Mouse (Mus musculus) T-cell, adult 2 months (primary cell): ENCODE results near the gene Trp53i13.

Experiments used
- DNase-seq: peaks from one replicate; pipeline ENCODE4 v3.0.0; 2022; ENCODE audit warnings: low spot score

Trp53i13 gene

DNA sequence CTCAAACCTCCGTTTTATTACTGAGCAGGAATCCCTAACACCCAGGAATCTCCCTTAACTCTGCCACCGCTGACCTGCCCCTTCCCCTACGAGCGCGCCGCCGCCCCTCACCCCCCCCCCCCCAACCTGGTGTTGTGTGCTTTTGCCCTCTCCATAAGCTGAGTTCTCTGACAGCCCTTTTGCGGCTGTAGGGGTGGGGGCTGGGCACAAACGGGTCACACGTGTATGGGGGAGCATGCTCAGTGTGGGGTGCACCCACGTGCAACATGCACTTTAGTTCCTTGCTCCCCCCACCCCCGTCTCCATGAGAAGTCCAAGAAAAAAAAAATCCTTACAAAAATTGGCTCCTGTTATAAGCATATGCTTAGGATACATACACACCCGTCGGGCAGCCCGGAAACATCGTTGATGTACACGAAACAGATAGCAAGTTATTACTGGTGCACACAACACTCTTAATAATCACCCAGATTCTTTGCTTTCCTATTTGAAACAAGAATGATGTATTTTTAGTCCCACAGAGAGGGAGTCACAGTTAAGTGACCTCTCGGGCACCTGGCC lies 23.4 kb downstream of the Trp53i13 start:
- DNase-seq: peak; percentile 20

DNA sequence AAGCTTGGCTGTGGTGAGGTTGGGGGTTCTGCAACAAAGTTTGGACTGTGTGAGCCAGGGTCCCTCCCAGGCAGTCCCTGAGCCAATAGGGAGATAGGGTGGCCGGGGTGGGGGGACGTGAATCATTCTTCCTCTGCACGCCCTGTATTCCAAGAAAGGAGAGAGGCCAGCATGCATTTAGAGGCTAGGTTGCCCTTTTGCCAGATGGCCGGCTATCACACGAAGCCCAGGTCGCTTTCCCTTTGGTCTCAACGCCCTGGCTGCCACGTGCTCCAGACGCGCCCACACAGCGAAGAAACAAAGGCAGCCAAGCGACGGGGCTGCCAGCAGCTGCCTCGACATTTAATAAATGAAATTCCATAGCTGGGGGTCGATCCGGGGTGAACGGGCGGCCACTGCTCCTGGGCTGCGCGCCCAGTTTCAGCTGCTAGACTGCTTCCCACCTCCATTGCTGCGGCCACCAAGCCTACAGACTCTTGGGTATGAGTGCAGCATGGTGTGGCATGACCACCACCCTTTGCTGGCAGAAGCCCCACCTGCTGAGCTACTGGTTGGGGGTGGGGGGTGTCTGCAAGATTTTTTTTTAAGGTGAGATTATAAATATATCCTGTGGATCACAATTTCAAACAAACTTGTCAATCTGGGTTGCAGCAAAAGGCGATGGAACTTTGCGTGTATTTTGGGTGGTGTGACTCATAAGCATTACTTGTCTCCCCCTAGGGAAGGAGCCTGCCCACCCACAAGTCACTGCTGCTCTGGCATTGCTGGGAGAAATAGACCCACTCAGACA lies 24.1 kb downstream of the Trp53i13 start:
- no peak for DNase-seq

DNA sequence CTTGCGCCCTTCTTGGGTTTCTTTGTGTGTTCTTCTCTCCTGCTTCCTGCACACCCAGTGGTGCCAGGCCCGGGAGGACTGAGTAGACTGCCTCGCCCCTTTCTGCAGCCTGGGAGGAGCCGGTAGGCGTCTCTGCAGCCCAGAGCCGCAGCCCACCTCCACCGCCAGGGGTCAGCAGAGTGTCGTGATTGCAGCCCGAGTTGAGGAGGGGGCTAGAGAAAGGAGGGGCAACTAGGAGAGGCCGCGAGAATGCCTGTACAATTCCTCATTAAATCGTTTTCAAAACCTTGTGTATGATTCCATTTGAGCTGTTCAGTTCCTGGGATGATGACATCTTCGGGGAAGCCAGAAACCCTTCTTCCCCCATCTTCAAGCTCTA lies 24.7 kb downstream of the Trp53i13 start:
- DNase-seq: peak; percentile 87

DNA sequence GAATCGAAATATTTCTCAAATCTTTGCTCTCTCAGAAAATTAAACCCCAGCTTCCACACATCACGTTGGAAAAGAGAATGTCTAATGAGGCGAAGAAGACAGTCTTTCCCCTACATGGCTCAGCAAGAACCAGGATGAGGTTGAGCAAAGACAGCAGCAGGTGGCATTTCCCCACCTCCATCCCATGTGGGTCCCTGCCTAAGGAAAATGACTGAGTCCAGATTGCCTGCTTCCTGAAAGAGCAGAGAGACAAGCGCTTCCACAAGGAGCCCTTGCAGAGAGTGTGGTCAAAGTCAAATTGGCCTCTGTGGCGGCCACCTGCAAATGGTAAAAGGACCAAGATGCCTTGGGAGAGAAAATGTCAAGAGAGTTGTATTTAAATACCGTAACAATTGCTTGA lies 25.3 kb downstream of the Trp53i13 start:
- no peak for DNase-seq

DNA sequence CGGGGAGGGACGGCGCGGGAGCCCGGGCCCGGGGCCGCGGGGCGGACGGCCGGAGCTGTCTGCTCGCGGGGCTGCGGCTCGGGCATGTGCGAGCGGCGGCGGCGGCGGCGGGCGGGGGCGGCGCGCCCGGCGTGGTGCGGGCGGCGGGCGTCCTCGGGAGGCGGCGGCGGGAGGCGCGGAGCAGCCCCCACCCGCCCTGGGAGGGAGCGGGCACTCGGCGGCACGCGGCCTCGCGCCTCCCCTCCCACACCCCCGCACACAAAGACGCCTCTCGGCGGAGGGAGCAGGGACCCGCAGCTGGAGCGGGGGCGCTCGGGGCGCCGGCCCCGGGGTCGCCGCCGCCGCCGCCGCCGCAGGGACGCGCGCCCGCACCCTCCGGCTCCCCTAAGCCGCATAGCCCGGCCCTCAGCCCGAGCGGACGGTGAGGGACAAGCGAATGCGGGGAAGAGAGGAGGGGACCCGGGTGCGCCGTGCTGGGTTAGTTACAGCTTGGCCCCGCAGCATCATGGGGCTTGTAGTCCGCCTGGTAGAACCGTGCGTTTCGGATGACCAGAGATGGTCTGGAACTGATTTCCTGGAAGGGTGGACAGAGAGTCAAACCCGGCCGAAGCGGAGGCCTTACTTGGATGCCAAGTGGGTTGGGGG lies 26.1 kb downstream of the Trp53i13 start, which contains the start of gene Ankrd13b:
Ankrd13b (minus strand) TSS at position 88 of the 645 bp plus-strand sequence.
- DNase-seq: peak; percentile 31

DNA sequence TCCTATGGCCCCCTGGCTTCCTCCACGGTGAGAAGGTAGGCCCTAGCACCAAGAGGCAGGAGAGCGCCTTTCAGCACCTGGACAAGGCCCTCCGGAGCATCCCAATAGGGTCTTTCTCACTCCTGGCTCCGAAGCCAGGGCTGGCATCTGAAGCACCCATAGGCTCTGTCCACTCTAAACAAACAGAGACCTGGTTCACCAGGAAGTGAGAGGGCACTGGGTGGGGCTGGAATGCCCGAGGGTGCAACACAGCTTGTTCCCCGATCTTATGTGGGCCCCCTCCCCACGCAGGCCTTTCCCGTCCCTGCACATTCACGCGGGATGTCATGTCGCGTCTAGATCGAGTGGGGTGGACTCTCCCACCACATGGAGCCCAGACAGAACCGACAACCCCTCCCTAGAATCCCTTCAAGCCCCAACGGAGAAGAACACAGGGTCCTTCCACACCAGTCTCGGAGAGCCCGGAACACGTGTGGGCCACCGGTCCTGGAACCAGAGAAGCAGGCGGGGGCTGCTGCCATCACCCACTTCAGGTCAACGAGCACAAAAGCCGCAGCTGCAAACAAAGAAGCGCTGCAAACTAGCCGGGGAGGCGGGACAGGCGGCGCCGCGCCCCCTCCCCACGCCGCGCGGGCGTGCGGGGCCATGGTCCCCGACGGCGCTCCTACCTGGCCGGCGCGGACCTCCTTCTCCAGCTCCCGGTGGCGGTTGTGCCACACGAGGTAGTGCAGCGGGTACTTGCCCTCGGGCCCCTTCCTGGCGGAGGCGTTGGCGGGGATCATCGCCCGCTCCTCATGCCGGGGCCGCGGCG lies 26.8 kb downstream of the Trp53i13 start:
- no peak for DNase-seq

DNA sequence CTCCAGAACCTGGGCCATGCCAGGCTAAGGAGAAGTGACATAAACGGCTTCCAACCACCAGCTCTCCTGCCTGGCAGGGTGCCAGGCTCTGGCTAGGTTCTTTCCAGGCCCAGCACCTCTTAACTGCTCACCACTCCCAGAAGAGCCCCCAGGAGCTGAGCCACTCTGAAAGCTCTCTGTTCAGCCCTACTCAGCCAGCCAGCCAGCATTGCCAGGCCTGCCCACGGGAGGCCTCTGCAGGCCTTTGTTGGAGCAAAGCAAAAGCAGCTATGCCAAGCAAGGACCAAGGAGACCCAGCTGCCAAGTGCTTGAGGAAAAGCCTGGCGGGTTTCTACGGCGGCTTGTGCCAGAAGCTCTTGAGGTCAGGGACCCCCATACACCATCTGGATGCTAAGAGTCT lies 29.0 kb downstream of the Trp53i13 start:
- DNase-seq: no peak

DNA sequence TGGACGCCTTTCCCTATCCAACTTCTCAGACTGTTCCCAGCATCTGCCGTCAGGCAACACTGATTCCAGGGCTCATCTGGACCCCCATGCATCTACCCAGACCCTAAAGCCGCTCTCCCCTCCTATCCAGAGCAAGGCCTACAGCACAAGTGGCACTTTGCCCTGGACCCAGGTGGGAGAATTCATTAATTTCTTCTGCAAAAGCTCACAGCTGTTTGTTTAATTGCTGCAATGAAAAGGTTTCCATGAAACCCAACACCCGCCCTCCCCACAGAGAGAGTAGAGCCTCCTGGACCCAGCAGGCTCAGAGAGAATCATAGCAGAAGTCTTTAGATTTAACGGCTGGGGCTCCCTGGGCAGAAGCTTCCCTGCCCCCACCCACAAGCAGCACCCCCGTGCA lies 30.6 kb downstream of the Trp53i13 start:
- DNase-seq: no peak

DNA sequence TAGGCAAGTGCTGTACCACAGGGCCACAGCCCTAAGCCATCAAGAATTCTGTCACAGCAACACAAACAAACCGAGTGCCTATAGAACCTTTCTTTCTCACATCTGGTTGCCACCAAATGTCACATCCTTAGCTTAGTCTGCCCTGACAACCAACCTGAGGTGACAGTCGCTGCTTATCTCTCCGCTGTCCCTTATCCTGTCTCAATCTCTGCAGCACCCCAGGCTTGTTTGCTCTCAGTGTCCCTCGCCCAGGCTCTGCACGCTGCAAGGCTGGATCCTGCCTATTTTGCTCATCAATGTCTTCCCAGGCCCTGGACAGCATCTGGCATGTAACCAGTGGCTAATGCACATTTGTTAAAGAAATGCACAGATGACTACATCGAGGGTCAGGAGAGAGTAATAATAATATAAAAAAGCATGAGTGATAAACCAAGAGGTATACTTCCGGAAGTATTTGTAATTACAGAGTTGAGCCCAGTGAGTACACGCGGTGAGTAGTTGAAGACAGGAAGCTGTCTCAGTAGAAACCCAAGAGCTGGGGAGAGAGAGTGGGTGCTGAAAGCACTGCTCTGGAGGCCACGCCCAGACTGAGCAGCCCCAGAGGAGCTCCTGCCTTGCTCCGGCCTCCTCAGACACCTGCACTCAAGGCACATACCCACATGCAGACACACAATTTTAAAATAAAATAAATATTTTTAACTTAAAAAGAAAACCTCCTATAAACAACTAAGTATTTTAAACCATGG lies 32.1 kb downstream of the Trp53i13 start:
- DNase-seq: peak; percentile 76

DNA sequence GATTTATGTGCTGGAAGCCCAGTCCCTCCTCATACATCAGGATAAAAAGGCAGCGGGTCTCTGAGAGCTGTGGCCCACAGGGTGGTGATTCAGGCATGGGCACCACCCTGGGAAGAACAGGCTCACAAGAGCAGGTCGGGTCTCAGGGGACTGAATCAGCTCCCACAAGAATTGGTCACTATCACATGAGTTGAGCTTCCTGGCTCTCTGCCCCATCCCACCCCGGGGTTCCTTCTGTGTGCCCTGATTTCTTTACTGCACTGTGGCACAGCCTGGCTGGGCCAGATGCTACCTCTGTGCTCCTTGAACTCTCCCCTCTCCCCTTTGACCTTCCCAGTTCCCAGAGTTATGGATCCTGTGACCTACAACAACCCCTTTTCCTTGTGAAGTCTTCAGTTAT lies 32.7 kb downstream of the Trp53i13 start:
- no peak for DNase-seq

DNA sequence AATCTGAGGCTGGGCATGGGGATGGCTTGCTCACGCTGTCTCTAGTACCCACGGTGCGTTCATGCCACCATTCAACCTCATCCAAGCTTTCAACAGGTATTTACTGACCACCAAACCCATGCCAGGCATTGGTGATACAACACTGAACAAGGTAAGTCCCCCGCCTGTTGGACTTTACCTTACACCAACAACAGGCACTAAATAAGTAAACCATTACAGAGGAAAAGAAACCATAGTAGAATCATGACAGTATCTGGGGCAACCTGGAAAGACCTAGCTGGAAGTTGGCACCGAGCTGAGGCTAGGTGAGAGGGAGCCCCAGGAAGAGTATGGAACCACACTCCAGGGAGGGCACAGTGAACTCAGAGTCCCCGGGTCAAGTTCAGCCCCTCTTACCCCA lies 38.9 kb downstream of the Trp53i13 start:
- no peak for DNase-seq

DNA sequence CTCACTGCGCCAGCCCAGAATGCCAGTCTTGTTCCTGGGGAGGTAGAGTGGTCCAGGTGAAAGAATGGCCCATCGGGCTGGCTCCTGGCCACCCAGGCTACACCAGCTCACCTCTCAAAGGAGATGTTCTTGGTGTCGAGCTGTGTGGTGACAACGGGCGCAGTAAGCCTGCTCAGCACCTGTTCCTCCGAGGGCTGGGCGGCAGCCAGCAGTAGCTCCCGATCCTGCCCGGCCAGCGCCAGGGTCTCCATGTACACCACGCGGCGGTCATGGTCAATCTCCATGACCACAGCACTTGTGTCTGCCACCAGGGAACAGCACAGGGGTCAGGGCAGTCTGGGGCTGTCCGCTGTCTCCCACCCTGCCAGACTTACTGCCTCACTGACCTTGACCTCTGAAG lies 39.6 kb downstream of the Trp53i13 start:
- DNase-seq: no peak

DNA sequence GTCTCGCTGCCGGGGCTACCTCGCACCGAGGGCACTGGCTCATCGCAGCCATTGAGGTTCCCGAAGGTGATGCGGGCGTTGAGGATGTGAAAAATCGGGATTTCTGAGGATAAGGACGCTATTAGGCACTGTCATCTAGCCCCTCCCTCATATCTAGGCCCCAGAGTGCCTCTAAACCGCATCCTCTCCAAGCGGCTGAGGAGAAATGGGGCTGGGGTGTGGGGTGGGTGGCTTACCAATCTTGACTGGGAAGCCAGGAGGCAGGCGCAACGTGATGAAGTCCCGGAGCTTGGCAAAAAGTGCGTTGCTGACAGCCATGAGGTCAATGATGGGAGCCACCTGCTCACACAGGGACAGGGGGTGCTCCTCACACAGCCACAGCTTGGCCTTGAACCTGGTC lies 43.0 kb downstream of the Trp53i13 start:
- DNase-seq: no peak

DNA sequence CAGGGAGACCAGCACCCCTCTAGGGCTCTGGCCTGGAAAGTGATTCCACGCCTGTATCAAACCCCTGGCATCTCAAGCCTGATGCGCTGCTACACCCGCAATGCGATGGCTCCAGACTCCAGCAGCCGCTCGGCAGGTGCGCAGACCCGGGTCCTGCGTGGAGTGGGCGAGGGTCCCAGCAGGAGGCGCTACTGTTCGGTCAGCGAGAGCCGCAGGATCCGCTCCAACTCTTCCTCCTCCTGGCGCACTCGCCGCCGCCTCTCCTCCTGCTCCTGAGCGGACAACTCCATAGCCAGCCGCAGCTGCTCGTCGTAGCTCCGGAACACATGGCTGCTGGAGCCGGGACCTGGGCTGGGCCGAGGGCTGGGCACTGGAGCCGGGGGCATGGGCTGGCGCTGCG lies 44.4 kb downstream of the Trp53i13 start:
- DNase-seq: no peak

DNA sequence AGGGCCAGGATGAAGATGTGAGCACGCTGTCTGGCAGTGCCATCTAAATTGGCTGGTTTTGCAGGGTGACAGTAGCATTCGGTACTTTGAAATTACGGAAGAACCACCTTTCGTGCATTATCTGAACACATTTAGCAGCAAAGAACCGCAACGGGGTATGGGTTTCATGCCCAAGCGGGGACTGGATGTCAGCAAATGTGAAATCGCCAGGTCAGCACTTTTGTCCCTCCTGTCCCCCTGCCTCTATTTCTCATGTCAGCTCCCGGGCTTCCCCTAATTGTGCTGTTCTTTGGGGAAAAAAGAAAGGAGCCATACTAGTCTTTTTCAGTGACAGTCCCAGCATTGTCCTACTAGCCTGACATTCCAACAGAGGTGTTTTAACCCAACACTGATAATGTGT lies 47.4 kb downstream of the Trp53i13 start:
- DNase-seq: no peak

DNA sequence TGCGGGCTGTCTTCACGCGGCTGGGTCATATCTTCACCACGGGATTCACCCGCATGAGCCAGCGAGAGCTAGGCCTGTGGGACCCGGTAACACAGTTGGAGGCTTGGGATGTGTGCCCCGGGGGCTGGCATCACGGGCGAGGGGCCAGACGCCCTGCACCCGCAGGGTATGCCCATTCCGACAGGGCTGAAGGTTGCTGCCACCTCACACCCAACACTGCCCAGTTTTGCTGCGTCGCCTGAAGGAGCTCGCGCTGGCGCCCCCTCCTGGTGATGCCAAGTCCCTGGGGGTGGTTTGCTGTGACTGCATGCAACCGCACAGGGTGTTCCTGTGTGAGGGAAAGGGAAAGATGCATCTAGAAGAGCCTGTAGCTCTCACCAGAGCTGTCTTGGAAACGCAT lies 48.0 kb downstream of the Trp53i13 start:
- DNase-seq: peak; percentile 82

DNA sequence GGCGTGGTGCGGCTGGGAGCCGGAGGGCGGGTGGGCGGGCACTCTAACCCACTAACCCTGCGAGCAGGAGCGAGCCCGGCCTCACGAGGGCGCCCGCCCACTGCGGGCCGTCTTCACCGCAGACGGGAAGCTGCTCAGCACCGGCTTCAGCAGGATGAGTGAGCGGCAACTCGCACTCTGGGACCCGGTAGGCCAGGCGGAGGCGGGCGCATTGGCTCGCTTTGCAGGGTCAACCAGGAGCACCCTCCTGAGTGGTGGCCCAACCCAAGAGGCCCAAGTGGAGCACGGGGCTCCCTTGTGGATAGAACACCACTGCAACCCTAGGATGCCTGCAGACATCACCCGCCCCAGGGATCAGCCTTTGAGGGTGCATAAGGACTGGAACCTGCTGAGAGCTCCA lies 48.6 kb downstream of the Trp53i13 start:
- DNase-seq: peak; percentile 87

DNA sequence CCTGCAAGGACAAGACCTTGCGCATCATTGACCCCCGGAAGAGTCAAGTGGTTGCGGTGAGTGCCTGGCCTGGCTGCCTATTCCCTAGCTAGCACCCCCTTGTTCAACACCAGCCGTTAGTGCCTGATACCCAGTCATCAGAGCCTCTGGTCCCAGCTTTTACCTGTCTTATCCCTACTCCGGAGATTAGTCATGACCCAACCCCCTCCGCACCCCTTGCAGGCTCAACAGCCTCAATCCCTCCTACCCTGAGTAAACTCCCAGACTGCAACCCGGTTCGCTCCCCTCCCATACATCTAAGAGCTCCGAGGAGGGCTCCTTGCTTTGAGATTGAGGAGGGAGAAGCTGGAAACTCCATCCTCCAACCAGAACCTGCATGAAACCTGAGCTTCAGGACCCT lies 49.2 kb downstream of the Trp53i13 start:
- no peak for DNase-seq

DNA sequence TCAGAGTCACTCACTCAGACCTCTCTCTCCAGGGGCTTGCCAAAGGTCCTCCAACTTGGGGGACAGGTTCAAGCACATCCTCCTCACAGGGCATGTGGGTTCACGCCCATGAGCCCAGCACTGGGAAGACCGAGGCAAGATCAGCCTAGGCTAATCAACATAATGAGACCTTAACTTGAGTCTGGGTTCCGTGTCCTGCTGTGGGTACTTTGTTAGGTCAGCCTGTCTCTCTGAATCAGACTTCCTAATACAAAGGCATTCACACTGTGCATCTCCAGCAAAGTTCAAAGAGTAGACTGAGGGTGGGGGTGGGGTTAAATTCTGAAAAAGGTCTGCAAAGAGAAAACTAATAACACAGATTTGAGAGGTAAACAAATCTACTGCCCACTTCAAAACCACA lies 50.7 kb downstream of the Trp53i13 start:
- DNase-seq: no peak

DNA sequence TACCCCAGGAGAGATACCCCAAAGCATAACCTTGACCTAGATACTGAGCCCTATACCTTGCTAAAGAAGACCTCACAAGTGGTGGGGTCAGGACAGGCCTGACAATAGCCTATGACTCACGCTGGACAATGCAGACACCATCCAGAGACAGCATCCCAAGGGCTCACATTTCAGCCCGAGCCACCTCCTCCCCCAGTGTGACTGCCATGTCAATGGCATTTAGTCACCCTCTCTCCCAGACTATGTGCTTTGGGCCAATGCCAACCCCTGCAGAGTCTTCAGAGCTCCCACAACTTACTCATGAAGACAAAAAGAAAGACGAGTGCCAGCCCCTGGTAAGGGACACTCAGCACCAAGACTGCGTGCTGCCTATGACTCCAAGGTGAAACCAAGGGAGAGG lies 51.1 kb downstream of the Trp53i13 start:
- no peak for DNase-seq

DNA sequence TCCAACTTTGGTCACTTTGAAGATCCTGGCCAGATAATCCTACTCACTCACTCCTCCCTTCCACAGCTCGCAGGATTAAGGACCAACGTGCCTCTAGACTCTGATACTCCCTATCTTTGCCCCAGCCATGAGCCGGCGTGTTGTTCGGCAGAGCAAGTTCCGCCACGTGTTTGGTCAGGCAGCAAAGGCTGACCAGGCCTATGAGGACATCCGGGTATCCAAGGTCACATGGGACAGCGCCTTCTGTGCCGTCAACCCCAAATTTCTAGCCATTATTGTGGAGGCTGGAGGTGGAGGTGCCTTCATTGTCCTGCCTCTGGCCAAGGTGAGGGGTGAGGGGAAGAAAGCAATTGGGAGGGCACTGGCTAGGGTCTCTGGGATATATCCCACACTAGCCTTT lies 52.0 kb downstream of the Trp53i13 start:
- no peak for DNase-seq

DNA sequence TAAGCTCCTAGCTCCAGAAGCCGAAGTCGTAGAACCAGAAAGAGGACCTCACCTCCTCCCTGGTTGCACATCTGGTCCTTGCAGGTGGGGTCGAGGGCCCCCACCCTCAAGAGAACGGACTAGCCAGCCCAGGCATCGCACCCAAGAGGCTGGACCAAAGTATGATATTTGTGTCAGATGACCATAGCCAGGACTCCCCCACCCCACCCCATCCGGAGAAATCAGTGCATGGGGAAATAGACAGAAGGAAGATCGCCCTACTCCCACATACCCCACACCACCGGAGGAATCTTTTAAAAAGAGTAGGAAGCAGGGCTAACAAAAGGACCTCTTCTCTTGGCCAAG lies 52.7 kb downstream of the Trp53i13 start:
- no peak for DNase-seq
